Mouse (Mus musculus) thymus, adult 2 months (tissue): ENCODE data around the gene Cd180.

Experiments
- CTCF ChIP-seq: fragments of 200-500 bp; IDR thresholded peaks from 2 replicates; pipeline ENCODE4 v1.5.1; 2012; ENCODE audit warnings: mild to moderate bottlenecking, control low read depth, low read length, moderate library complexity, borderline replicate concordance; ENCODE audit not compliant: control insufficient read depth, poor library complexity, insufficient read depth; ENCODE audit errors: extremely low read depth
- POLR2A ChIP-seq: fragments of 200-500 bp; IDR thresholded peaks from 2 replicates; pipeline ENCODE4 v1.6.1; 2012; ENCODE audit warnings: mild to moderate bottlenecking, low read length, control low read depth, moderate library complexity; ENCODE audit not compliant: control insufficient read depth, poor library complexity, insufficient read depth; ENCODE audit errors: extremely low read depth

- TF ChIP-seq CTCF (no peak), POLR2A (no peak)
Observed at GRCm38 (mm10) chr13:102652303-102652889, 41.0 kb upstream of the Cd180 start.
